Mouse (Mus musculus) layer of hippocampus, adult 9-11 months (tissue): ENCODE measurements at regions not wholly inside any gene's neighbourhood (a gene's known extent, or its start where the extent isn't known, plus 50 kb on each side); places are given as distances from the start of the nearest gene placed in this dataset.

Experiments used
- DNase-seq: peaks from one replicate; pipeline ENCODE4 v3.0.0; 2022

DNA sequence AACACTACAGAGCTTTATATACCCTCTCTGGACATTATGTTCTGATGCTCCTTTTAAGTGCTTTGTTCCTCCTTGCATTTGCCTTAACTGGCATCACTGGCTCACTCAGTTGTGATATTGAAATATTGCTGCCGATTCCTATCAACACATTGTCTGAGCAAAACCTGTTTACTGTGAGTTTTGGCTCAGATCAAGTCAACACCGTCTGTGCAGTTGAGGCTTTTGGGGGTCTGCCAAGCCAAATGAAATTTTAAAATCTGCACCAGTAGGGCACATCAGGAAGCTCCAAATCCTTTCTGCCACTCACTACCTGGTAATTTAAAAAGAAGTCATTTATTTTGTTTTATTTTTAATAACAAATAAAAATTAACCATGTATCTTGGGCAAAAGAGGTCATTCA is 482.6 kb upstream of the Gm20594 start:
- peak; percentile 61 for DNase-seq
